Mouse (Mus musculus) testis, postnatal 14 days (tissue): Measurements from ENCODE around the gene Aggf1.

Source experiments
- DNase-seq: peaks from one replicate; pipeline ENCODE4 v3.0.0; 2021; ENCODE audit warnings: low spot score

Gene Aggf1

DNA sequence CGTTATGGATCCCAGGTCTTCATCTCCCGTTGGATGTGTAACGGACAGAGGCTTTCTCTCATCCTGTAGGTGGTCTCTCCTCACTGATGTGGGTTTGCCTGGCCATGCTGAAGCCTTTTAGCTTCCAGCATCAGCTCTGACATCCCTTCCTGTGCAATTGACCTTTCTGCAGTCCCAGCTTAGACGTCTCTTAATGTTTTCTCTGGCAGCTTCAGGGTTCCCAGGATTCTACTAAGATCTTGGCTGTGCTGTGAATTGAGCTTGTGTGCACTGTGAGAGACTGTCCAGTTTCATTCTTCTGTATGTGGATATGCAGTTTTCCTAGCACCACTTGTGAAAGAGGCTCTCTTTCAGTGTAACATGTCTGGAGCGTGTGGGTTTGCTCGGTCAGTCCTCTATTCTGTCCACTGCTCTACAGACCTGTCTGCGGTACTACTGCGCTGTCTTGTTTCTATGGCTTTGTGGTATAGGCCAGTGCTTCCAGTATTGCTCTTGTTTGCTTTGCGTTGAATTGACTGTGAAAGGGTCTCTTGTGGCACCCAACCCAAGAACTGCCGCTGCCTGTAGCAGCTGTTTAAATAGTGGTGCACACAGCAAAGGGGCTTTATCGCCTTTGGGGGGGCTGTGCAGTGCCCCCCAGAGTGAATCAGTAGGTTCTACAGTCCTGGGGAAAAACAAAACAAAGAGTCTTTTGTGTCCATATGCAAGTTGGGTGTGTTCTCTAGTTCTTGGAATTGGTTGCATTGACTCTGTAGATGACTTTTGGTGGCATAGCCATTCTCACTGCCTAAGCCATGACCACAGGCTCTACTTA, 42.9 kb downstream of the Aggf1 start:
- DNase-seq = no peak

GRCm38 (mm10) chr13:95330507-95330906, 44.6 kb downstream of the Aggf1 start:
- no peak for DNase-seq

- DNase-seq = no peak
These were observed 46.4 kb downstream of the Aggf1 start for GRCm38 (mm10) chr13:95328767-95329166.

DNA sequence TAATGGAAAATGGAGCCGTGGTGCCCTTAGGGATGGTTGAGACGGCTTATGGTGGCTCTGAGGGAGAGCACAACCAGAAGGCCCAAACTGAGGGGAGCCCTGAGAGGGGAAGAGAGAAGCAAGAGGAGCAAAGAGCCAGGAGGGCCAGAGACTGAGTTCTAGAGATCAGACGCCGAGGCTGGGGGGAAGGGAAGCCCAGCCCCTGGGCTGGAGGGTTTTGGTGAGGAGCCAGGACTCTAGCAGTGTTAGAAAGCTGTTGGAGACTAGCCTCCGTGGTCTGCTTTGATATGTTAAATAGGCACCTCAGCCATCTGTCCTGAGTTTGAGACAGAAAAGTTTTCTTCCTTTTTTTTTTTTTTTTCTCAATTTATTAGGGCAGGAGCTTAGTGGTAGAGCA, 47.8 kb downstream of the Aggf1 start:
- no peak for DNase-seq

DNA sequence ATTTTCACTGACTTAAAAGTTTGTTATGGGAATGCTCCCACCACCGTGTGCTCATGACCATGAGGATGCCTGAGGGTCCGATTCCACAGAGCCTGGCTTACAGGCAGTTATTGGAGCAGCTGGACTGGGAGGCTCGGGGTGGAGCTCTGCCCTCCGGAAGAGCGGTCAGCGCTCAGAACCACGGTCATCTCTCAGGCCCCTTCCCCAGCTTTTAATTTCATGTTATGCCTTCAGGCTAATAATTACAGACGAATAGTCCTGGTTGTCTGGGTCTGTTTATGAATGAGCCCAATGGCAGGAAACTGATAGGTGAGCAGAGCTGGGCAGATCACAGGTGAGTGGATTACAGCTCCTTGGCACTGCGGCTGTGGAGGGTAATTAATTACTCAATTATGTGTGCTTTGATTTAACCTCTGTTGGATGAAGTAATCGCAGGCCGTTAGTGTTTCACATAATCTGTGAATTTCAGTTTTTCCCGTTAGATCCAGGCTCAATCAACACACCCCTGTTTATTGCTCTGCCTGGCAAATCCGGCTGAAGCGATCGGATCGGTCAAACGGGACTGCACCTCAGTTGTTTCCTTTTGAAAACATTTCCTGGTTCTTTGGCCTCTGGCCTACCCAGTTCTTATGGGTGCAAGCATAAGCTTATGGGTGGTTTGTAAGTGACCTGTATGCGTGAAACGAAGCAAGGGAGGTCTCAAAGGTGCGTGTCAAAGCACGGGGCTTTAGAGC, 48.4 kb downstream of the Aggf1 start:
- DNase-seq = no peak

DNA sequence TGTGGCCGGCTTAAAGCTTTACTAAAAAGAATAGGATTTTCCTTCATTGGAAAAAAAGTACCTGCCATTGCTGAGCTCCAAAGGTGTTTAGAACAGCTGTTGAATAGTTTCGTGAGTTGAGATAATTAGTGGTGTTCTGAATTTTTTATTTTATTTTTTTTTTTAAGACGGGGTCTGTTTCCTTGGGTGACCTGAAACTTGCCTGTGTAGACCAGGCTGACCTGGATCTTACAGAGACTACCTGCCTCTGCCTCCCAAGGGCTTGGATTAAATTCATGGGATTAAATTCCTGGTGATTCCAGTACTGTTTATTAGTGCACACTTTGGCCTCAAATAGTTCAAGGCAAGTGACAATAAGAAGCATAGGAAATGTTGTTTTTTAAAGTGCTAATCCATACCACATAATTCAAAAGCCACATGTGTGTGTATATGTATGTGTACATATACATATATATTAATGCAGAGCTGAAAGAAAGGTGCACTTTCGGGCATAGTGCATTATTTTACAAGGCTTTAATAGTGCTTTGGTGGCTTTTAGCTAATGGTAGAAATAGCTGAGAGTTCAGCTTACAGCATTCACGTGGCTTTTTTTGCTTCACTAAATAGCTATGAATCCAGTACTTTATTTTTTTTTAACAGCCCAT, 49.1 kb downstream of the Aggf1 start:
- DNase-seq = no peak

- peak; percentile 76 for DNase-seq
These were observed 49.9 kb downstream of the Aggf1 start for GRCm38 (mm10) chr13:95325080-95325906.

- peak; percentile 19 for DNase-seq
These were observed 50.5 kb downstream of the Aggf1 start for GRCm38 (mm10) chr13:95324626-95325079.

DNA sequence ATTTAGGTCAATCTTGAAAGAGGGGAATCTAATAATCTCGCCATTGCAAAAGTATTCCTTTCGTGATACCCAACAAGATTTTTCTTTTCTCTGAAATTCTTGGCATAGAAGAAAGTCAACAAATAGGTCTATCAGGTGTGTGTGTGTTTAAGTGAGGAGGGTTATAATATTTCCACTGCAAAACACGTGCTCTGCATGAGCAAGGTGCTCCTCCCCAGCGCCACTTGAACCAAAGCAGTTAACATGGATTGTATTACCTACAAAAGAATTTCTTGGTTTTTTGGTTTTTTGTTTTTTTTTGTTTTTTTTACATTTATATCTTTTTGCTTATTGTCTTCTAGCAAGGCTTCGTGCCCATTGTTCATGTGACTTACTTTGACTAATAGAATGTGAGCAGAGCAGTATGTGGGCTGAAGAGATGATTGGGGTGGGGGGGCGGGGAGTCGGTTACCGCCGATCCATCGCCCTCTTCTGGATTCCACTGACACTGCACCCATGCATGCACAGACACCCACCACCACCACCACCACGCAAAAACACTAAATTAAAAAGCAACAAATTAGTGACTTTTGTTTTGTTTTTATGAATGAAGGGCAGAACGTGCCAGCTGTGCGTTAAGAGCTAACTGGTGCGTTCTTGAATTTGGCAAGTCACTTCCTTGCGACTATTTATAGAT, 51.1 kb downstream of the Aggf1 start:
- DNase-seq = peak; percentile 34

- DNase-seq = no peak
These were observed 51.8 kb downstream of the Aggf1 start, which contains the start of gene Zbed3 for GRCm38 (mm10) chr13:95323400-95323799. Gene Zbed3 (plus strand): TSS chr13:95323612.

- DNase-seq = no peak
These were observed 54.7 kb downstream of the Aggf1 start for GRCm38 (mm10) chr13:95320451-95320850.

DNA sequence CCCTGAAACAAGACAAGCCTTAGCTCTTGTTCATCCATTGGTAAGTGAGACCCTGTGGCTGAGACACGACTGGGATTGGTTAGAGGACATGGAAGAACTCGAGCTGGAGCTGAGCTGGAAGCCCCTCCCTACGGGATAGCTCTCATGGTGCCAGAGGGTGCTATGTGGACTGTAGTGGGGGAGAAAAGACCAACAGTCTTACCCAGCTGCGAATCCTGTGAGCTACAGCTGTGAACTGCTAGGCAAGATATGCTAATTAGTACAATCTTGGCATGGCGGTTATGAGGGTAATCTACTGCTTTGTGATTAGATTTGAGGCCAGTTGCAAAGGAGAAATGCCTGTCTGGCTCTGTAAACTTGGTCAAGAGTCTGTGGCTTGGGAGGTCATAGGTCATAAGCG, 56.0 kb downstream of the Aggf1 start:
- no peak for DNase-seq

DNA sequence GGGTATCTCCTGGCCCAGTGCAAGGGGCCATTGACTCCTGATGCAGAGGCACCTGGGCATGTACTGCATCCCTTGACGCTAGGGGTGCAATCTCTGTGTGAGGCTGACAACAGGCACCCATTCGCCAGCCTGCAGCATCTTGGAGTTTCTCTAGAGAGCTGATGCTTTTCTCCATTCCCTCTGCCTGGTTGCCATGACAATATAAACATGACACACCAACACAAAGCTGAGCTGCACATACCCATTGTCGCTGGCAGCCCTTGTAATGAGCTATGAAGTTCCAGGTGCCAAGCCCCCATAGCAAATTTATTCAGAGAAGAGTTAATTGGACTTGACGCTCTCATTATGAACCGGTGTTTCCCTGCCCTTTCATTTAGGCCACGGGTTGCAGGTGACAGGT, 63.1 kb downstream of the Aggf1 start:
- DNase-seq = no peak

DNA sequence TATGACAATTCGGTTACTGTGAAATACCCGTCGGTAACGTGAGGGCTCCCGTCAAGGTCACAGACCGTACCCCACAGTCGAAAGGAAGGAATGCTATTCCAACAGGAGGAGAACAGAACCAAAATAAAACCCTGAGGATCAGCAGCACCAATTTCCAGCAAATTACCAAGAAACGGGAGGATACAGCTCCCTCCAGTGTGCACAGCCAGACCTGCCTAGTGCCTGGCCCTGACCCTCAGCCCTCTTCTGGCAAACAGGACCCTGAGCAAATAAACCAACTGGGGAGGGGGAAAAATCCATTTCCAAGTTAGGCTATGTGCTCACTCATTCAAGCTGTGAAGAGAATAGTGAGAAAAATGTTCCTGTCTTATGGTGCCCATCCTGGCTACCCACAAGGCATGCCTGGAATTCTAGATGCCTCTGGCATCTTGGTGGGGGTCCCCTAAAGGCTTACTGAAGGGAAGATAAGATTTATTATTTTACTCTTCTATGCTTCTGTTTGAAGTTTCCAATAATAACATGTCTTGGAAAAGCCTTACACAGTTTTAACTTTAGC, 68.0 kb downstream of the Aggf1 start:
- DNase-seq = no peak

DNA sequence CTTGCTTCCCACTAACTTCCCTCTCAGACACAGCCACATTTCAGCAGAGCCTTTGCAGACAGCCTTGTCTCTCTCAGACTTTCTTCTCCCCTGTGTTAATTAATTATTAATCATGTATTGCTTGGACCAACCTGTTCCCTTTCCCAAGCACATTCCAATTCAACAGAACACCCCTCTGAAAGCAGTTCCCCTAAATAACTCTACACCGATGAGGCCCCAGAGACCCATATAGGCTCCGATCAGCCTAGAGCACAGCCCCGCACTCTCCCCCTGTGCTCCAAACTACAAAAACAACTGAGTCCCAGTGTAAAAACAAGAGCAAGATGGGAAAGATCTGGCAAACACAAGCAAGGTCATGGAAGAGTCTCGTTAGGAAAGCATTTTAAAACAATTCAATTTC, 68.6 kb downstream of the Aggf1 start:
- no peak for DNase-seq
